Mouse (Mus musculus) cortical plate, adult 2 months (tissue): ENCODE data around the gene Tmem184b.

Experiments
- CTCF ChIP-seq: fragments of 200-500 bp; IDR thresholded peaks from 2 replicates; pipeline ENCODE4 v1.5.1; 2011; ENCODE audit warnings: mild to moderate bottlenecking, control low read depth, low read length; ENCODE audit not compliant: insufficient read depth; ENCODE audit errors: extremely low read depth
- POLR2A ChIP-seq: fragments of 200-500 bp; IDR thresholded peaks from 2 replicates; pipeline ENCODE4 v1.6.1; 2011; ENCODE audit warnings: mild to moderate bottlenecking, low read length, control low read depth; ENCODE audit not compliant: insufficient read depth; ENCODE audit errors: extremely low read depth

DNA sequence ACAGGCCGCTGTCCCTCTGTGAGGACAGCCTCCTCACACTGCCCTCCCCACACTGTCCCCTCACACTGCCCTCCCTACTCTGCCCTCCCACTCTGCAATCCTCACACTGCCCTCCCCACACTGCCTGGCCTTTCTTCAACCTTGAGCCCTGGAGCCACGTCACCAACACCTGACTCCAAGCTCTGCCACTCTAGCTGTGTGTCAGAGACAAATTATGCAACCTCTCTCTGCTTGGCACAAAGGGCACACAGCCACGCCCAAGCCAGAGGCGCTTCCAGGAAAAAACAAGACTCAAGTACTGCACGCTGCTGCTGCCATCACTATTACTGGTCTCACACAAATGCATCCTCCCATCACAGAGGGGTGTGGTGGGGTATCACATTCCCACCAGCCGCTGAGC is 12.9 kb downstream of the Tmem184b start:
- TF ChIP-seq POLR2A (no peak), CTCF (no peak)
